Mouse (Mus musculus): Measurements from ENCODE around the gene Zfp423. TPM values are rescaled to one million over a fixed set of nuclear protein-coding genes. Genes with fewer than 3 reads are reported as not detected.

Gene Zfp423
- polyA plus RNA-seq, 1 experiment, result not detected

DNA sequence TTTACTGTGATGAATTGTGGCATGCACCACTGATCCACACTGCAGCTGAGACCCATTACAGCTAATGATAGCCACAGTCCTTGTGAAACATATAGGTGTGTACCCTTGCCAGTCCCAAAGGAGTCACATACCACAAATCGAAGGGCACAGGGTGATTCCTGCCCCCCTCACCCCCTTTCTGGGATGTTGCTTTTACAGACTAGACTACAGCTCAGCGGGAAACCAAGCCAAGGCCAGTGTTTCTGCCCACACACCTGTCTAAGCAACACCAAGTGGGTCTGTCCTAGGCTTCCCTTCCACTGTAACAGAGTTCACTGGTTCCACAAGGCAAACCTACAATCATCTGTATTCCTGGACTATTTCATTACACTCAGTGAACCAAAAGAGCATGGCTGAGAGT is 287.2 kb downstream of the Zfp423 start:
- no peak for TF ChIP-seq GATA1 (IDR thresholded peaks at IDR 0.05; ENCODE audit: low read length)

DNA sequence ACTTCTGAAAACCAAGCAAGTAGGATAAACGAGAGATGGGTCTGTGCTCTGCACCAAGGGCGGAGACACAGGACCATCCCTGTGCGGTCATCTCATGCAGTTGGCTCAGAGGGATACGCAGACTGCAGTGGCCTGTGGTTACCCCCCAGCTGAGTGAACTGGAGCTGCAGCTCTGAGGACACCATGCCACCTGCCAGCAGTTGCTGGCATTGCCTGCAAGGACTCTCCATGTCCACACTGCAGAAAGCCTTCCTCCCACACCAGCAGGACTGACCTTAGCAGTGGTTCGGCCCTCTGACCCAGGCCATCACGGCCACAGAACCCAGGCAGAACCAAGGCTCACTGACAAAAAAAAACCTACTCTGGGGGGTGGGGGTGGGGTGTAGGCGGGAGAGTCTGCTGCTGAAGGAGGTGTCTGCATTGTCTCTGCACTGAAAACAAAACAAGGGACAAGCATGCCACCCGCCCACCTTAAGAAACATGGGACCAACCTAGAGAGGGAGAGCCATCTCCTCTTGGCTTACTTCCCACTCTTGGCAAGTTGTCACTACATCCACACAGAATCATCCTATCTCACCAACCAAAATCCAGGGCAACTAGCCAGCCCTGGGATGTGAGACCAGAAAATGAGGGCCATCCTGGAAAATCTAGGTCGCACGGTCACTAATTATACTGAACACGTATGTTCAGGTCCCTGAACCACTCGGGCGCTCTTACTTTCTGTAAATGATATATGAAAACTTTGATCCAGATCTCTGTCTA is 288.0 kb downstream of the Zfp423 start:
- no peak for TF ChIP-seq GATA1 (IDR thresholded peaks at IDR 0.05; ENCODE audit: low read length)

DNA sequence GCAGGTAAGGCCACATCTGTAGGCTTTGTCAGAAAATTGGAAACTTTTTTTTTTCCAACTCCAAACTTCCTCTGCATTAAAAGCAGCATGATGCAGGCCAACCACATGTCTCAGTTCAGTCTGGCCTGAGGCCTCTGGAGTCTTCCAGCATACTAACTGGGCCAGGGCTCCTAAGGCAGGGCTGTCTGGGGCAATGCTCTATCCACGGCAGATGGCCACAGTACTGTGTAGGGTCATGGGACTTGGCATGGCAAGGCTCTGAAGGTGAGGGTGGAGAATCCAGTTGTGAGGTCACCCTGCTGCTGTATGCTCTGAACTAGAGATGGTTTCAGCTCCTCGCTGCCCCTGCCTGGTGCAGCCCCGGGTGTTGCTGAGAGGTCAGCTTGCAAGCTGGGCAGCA is 289.2 kb downstream of the Zfp423 start:
- no peak for TF ChIP-seq GATA1 (IDR thresholded peaks at IDR 0.05; ENCODE audit: low read length)

DNA sequence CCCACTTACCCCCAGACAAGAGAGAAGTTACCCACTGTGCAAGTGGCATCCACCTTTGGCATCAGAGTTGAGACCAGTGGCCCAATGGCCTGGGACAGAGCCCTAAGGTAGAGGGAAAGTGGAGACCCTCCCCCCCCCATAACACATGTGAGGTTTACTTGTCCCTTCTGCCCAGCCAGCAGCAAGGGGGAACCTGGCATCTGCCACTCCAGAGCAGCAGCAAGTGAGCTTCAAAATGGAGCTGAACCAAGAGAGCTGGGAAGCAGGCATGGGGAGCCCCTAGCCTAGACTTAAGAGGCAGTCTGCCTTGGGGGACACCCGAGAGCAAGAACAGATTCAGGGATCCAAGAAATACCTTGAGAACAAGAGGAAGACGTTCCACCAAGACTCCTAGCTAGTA is 290.7 kb downstream of the Zfp423 start:
- no peak for TF ChIP-seq GATA1 (IDR thresholded peaks at IDR 0.05; ENCODE audit: low read length)

DNA sequence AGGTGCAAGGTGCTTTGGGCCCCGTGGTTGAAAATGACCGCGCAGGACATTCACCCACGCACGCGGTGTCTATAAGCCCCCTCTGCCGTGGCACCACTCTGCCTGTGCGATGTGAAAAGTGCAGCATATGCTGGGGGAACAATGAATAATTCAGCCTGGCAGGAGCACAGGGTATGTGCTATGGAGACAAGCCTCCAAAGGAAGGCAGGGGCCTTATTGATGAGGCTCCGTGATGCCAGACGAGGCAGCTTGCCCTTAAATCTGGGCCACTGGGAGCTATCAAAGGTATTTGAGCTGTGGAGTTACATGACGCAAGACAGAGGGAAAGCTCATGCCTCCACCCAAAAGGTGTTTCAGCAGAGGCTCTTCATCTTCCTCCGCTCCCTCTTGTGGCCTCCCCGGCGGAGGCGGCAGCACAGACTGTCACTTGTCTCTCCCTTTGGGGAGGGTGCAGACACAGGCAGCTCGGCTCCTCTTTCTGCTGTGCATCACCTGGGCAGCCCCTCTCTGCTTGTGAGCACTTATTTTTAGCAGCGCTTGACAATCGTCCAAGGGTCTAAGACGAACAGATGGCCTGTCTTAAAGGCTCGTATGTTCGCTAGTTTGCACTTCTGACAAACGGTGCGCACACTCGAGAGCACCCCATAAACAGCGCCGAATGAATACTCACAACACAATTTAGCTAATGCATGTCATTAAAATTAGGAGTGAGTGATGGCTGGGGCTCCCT is 291.3 kb downstream of the Zfp423 start:
- TF ChIP-seq GATA1 (IDR thresholded peaks at IDR 0.05; ENCODE audit: low read length), result no peak

DNA sequence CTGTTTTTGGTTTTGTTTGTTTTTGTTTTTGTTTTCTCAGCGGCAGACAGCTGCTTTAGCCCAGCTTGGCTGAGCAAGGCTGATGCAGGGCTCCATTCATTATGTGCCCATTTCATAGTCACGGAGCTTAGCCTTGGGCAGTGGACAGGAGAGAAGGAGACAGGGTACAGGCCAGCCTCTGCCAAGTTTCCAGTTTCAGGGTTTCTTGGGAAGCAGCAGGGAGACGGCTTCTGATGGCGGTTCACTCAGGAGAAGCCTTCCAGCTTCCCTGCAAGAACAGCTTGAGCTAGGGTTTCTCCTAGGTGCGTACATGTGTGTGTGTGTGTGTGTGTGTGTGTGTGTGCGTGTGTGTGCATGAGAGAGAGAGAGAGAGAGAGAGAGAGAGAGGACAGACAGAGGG is 292.1 kb downstream of the Zfp423 start:
- no peak for TF ChIP-seq GATA1 (IDR thresholded peaks at IDR 0.05; ENCODE audit: low read length)

DNA sequence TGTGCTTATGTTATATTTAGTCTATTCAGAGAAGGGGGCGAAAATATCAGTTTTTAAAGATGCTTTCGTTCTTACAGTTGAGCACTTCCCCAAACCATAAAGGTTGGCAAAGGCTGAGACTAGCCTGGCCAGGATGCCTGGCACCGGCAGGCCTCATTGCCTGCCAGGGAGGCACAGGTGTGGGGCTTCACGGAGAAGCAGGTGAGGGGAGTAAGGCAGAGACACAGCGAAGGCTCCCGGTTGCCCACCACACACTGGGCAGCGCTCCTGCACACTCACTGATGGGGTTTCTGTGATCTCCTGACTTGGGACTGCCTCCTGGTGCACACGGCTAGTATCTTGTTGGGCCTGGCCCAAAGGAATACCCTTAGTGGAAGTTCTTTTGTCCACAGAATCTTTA is 294.1 kb downstream of the Zfp423 start:
- TF ChIP-seq GATA1 (IDR thresholded peaks at IDR 0.05; ENCODE audit: low read length), result no peak

DNA sequence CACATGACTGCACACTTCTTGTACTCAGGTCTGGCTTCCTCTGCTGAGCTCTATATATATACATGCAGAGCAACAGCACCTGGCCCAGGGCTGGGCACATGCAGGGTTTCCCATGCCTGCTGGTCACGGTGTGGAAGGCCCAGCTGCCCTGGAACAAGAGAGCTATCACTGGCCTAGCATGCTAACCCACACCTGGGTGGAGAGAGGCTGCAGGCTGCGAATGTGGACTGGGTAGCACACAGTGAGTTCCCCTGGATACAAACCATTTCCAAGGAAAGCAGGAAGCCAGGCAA is 295.2 kb downstream of the Zfp423 start:
- no peak for TF ChIP-seq GATA1 (IDR thresholded peaks at IDR 0.05; ENCODE audit: low read length)

DNA sequence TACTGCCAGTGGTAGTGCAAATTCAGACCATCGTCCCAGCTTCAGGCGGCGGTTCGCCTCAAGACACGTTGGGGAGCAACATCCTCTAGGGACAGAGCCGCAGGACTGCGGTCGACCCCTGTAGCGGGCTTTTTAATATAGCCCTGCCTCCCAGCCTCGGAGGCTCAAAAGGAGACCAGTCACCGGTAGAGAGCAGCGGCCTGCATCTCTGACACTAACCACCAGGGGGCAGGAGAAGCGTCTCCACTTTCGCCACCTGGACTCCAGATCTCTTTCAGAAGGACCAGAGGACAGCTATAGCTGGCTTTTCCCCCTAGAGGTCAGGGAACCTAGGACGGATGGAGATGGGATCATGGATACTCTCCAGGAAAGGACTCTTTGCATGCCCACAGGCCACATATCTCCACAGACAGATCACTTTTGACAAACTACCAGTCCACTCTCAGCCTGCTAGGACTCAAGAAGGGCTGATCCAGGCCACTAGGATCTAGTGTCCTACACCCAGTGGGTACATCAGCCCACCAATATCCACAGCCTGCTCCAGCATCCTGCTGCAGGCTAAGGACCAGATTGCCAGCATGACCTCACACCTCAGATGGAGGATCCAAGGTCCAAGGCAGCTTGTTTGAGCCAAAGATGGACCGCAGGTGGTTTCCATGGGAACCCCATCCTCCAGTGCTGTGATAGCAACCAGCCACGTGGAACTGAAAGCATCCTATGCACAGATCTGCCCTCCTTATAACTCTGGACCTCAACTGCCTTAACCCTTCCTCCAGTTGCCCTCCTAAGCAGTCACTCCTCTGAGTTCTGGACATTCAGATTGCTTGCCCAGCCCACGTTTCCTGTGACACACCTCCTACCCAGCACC is 295.8 kb downstream of the Zfp423 start:
- no peak for TF ChIP-seq GATA1 (IDR thresholded peaks at IDR 0.05; ENCODE audit: low read length)

DNA sequence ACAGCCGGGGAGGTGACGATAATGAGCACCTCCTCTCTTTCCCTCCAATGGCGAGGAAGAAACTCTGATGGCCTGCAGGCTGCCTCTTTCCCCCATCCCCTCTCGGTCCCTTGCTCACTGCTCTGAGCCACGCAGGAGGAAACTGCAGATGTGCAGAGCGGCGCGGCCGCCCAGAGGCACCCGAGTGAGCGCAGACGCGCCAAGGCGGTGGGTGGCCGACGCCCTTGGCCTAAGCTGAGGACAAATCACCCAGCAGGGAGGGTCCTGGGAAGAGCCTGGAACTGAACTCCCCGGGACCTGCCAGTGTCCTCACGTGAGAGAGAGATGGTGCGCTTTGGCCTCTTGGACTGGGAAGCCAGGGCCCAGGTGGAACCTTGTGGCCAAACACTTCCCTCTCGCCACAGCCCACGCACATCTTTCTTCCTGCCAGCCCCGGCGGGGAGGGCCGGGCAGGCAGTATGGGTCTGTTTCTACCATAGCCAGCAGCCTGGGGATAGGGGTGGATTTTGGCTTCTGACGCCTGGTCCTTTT is 296.5 kb downstream of the Zfp423 start:
- no peak for TF ChIP-seq GATA1 (IDR thresholded peaks at IDR 0.05; ENCODE audit: low read length)

DNA sequence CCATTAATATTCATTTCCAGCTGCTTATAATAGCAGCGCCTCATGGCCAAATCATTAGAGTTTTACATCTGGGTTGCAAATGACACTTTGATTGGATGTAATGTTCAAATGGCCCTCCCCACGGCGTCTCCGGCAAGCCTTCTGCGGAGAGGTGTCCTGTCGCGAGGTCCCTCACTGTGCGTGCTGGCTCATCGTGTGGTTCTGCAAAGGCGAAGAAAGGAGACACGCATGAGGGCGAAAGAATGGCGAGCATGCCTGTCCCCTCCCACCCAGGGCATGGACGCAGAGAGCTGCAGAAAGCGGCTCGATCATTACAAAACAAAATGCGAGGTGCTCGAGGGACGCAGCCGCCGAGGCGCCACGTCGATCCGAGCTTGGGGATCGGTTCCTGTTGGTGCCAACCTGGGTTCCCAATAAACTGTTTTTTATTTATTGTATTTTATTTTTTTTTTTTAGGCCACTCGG is 297.1 kb downstream of the Zfp423 start:
- TF ChIP-seq GATA1 (IDR thresholded peaks at IDR 0.05; ENCODE audit: low read length), result no peak

DNA sequence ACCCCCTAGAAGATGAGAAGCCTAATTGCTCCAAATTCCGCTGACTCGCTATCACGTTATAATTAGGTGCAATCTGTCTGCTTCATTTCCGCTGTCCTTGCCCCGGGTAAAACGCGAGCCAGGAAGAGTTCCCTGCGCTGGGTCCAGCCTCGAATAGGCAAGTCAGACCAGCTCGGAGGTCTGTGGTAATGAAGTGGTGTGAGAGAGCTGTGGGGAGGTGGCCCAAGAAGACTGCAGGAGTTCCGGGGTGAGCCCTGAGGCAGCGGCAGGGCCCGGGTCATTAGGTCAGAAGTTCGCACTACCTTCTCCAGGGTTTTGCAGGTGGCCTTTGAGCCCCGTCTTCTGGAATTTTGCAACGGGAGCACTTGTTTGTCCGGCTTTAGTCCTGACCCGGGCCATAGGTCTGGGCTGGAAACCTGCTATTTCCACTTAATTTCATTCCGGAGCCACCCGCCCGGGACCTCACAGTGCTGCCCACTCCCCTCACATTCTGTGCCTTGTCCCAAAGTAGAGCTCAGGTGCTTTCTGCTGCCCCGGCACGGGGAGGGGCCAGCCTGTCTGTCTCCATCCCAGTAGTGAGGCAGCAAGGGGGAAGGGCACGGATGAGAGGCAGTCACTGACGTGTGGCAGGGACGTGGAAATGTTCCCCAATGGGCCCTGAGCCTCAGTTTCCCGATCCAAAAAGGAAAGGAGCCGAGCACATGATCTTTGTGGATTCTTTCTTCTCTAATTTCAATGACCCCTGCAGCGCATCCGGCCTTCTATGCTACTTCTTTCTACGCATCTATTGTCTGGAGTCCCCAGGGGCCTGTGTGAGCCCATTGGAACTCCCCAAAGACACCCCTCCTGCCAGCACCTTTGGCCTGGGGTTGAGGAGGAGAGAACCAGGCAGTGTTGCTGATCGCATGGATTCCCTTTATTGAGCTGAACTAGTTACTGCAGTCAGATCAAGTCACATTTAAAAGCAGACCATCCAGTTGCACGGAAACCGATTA is 298.2 kb downstream of the Zfp423 start:
- no peak for TF ChIP-seq GATA1 (IDR thresholded peaks at IDR 0.05; ENCODE audit: low read length)

DNA sequence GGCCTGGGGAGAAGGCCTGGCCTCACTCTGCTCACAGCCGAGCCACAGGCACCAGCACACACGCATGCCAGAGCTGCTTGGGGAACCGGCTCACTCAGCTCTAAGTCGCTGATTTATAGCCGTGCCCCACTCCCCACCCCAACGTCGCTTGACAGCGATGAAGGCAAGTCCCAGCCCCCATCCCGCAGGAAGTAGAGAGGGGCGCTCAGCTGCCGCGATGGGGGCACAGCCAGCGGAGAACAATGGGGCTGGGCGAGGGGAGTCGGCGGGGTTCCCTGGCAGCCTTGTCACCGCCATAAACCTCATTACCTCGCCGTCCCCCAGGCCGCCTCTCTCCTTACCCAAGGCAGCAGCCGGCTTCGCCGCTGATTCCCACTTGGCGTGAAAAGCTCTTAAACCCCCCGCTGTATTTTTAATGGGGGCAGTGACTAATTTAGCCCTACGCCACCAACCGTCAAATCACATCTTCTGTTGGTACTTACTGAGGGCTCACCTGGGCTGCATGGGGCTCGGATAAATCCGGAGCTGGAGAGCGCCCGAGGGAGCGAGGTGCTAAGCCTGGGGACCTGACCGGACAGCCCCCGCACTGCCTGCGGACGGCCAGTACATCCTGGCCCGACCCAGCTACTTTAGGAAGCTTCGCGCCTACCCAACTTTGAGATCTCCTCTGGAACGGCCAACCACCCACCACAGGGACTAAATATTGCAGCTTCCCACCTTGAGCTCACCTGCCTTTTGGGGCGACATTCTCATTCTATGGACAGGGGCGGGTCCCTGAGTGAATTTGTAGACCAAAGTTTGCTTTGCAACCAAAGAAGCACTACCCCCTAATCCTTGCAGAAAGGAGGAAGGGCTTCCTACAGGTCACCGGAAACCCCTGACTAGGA is 299.1 kb downstream of the Zfp423 start:
- TF ChIP-seq GATA1 (IDR thresholded peaks at IDR 0.05; ENCODE audit: low read length), result no peak

DNA sequence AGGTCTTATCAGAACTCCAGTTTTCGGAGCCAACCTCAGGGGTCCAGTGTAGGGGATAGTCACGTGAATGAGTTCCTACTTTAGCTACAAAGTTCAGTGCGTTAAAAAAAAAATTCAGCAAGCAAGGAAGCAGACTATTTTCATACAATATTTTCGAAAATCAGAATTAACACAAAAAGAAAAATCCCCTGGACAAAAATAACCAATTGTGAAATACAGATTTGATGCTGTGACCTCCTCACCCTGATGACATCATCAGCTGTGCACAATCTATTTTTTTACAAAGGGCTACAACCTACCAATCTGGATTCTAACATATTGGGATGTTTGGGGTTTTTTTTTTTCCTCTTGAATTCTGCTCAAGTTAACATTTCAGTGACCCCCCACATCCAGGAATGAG is 301.9 kb downstream of the Zfp423 start:
- TF ChIP-seq GATA1 (IDR thresholded peaks at IDR 0.05; ENCODE audit: low read length), result no peak
